Mouse (Mus musculus): ENCODE measurements at regions not wholly inside any gene's neighbourhood (a gene's known extent, or its start where the extent isn't known, plus 50 kb on each side); places are given as distances from the start of the nearest gene placed in this dataset.

DNA sequence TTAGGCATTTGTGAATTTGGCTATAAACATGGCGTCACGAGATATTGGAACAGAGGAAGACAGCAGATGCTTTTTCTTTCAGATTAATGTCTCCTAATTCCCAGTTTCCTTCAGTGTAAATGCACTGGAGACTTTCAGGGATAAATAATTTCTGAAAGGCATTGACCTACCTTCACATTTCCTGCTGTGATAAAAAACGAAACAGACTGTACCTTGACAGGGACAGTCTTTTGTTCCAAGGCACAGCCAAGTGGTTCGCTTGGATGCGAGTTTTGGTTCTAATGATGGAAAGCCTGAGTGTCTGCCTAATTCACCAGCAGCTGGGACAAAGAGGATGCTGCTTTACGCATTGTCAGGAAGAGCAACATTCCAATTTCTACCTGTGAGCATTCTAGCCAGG is 485.8 kb downstream of the Epha4 start:
- Histone ChIP-seq H3K36me3 (no peaks in the 10 kb centered on the region), H3K4me1 (no peaks in the 10 kb centered on the region), H3K4me3 (replicated peaks) (no peak overlapping the region), H3K27ac (replicated peaks) (no peak overlapping the region), H3K4me2 (replicated peaks) (no peak overlapping the region), H3K9me3 (replicated peaks) (no peaks in the 10 kb centered on the region), H3K9ac (no peak overlapping the region), H3K27me3 (no peaks in the 10 kb centered on the region)
- ATAC-seq (ENCODE audit: insufficient number of reproducible peaks, low FRiP score, low TSS enrichment, low read depth) = no peak
- 85% methylated on average over 6 of the region's 6 CpGs for WGBS

DNA sequence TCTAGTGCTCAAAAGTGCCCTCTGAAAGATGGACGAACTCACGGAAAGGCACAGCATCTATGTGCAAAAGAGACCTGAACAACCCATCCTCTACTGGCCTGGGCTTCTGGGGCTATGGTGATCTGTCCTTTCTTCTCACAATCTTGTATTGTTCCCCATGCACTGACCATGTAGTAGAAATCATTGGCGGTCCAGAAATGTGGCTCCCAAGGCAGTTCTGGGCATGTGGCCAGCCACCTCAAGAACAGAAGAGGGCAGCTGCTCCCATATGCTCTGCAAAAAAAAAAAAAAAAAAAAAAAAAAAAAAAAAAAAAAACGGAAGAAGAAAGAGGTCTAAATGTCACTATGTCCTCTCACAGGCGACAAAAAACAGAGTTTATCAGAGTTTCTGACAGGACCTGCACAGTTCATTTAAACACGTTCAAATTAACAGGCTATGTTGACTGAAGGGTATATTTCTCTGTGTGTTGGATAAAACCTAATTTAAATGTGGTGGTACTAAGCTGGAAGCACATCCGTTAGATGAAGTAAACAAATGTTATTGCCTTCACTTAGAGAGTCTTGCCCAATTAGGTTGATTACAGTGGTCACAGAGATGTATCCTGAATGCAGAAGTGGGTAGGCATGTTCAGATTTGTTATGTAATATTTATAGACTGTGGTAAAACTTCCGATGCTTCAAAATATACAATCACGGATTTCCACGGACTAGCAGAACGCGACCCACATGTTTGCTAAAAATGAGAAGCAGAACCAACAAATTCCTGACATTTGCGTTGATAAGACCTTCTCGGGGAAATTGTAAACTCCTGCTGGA is 470.9 kb downstream of the Epha4 start:
- 51% methylated on average over 14 of the region's 14 CpGs for WGBS
- H3K9me3 ChIP-seq (replicated peaks) = no peaks in the 10 kb centered on the region
- H3K27me3 ChIP-seq = no peaks in the 10 kb centered on the region
- no peak for ATAC-seq (ENCODE audit: insufficient number of reproducible peaks, low FRiP score, low TSS enrichment, low read depth)
- H3K4me3 ChIP-seq (replicated peaks) = no peak overlapping the region
- no peaks in the 10 kb centered on the region for H3K36me3 ChIP-seq
- no peak overlapping the region for H3K9ac ChIP-seq
- no peaks in the 10 kb centered on the region for H3K4me1 ChIP-seq
- no peak overlapping the region for H3K27ac ChIP-seq (replicated peaks)
- H3K4me2 ChIP-seq (replicated peaks) = no peak overlapping the region

DNA sequence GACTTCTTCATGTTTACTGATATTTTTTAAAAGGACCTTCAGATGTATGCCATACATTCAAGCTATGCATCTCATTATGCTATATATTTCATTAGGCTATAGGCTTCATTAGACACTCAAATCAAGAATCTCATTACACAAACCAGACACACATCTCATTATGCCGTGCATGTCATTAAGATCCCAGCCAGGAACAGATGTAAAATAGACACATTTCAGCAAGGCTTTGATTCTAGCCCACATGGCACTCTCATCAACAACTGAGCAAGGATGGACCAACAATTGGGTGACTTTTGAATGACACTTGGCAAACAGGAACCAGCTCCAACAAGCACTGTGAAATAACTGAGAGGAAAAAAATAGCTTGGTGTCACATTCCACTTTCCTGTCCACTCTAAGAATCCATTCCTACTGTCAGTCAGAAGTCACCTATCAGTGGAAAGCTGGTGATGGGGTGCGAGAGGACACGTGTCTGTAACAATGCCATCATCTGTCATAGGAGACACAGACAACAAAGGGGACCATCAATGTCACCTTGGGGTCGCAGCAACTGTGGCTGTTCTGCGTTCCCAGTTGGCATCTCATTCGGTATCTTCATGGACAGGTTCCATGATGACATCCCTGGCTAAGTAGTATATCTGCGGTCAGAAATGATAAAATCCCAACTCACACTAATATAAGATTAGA is 466.0 kb downstream of the Epha4 start:
- no peaks in the 10 kb centered on the region for H3K27me3 ChIP-seq
- H3K4me2 ChIP-seq (replicated peaks) = no peak overlapping the region
- H3K9ac ChIP-seq = no peak overlapping the region
- no peak overlapping the region for H3K27ac ChIP-seq (replicated peaks)
- WGBS = 87% methylated on average over 7 of the region's 7 CpGs
- H3K36me3 ChIP-seq = no peaks in the 10 kb centered on the region
- no peak for ATAC-seq (ENCODE audit: insufficient number of reproducible peaks, low FRiP score, low TSS enrichment, low read depth)
- H3K4me1 ChIP-seq = no peaks in the 10 kb centered on the region
- no peaks in the 10 kb centered on the region for H3K9me3 ChIP-seq (replicated peaks)
- H3K4me3 ChIP-seq (replicated peaks) = no peak overlapping the region

DNA sequence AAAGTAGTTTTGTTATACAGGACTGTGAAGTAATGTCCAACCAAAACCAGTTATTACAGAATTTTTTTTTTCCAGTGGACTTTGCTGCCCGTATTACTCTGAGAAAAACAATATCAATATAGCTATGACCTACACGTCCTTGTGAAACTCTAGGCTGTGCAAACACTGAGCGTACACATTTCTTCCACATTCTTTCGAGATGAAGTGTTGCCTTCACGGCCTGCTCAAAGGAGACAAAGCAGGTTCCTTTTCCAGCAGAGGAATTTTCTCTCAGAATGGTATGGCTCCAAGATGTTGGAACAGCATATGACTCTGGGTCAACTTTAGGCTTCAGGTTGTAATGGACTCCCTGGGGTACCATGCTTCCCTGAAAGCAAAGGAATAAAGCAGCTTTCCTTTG is 463.6 kb downstream of the Epha4 start:
- Histone ChIP-seq H3K27ac (replicated peaks) (no peak overlapping the region), H3K27me3 (no peaks in the 10 kb centered on the region), H3K4me3 (replicated peaks) (no peak overlapping the region), H3K4me2 (replicated peaks) (no peak overlapping the region), H3K36me3 (no peaks in the 10 kb centered on the region), H3K4me1 (no peaks in the 10 kb centered on the region), H3K9me3 (replicated peaks) (no peaks in the 10 kb centered on the region), H3K9ac (no peak overlapping the region)
- WGBS = 62% methylated on average over 5 of the region's 5 CpGs
- no peak for ATAC-seq (ENCODE audit: insufficient number of reproducible peaks, low FRiP score, low TSS enrichment, low read depth)

DNA sequence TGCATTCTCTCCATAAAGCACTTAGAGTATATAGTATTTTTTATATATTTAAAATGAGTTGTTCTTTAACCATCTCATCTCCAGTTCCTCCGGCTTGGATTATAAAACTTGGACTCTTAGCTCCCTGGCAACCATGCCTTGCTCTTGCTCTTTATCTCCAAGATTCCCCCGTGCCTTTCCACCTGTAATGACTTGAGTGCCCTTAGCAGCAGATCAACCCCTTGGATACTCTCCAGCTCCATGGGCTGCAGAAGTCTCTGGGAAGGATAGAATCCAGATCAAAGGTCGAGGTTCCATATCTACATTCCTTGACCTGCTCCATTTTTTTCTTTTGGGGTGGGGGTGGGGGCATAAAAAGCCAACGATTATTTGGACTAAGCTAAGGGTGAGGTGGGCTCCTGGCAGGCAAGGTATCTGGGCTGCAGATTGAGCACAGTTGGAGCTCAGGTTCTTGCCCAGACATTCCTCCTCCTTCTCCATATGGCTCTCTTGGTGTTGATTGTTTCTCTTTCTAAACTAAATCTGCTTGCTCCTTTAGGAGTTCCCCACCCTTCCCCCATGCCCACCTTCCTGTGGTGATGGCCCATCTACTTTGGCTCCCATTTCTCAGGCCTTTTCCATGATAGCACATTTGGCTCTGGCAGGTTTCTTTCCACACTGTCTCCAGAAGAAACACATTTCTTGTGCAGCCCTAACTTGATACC is 460.9 kb downstream of the Epha4 start:
- WGBS = 72% methylated on average over 4 of the region's 4 CpGs
- Histone ChIP-seq H3K4me1 (no peaks in the 10 kb centered on the region), H3K27me3 (no peaks in the 10 kb centered on the region), H3K4me2 (replicated peaks) (no peak overlapping the region), H3K4me3 (replicated peaks) (no peak overlapping the region), H3K9ac (no peak overlapping the region), H3K27ac (replicated peaks) (no peak overlapping the region), H3K36me3 (no peaks in the 10 kb centered on the region), H3K9me3 (replicated peaks) (no peaks in the 10 kb centered on the region)
- ATAC-seq (ENCODE audit: insufficient number of reproducible peaks, low FRiP score, low TSS enrichment, low read depth) = no peak

DNA sequence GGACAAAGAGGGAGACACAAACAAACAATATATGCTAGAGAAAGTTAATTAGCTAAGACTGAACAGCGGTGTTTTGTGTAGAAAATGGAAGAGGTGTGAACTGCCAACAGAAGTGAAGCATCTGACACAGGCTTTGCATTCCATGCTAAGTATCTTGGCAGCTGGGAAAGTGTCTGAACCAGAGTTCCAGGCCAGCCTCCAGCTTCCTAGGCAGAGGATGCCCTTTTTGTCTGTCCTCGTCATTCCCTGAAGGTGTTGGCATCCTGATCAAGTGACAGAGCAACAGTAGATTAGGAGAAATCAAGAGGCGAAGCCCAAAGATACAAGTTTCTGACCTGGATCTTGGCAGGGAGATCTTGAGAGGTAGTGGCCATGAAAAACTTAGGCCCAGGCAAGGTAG is 452.4 kb downstream of the Epha4 start:
- no peaks in the 10 kb centered on the region for H3K27me3 ChIP-seq
- H3K9me3 ChIP-seq (replicated peaks) = no peaks in the 10 kb centered on the region
- H3K4me2 ChIP-seq (replicated peaks) = no peak overlapping the region
- no peak overlapping the region for H3K4me3 ChIP-seq (replicated peaks)
- H3K36me3 ChIP-seq = no peaks in the 10 kb centered on the region
- H3K4me1 ChIP-seq = no peaks in the 10 kb centered on the region
- 85% methylated on average over 3 of the region's 3 CpGs for WGBS
- ATAC-seq (ENCODE audit: insufficient number of reproducible peaks, low FRiP score, low TSS enrichment, low read depth) = no peak
- H3K27ac ChIP-seq (replicated peaks) = no peak overlapping the region
- H3K9ac ChIP-seq = no peak overlapping the region

DNA sequence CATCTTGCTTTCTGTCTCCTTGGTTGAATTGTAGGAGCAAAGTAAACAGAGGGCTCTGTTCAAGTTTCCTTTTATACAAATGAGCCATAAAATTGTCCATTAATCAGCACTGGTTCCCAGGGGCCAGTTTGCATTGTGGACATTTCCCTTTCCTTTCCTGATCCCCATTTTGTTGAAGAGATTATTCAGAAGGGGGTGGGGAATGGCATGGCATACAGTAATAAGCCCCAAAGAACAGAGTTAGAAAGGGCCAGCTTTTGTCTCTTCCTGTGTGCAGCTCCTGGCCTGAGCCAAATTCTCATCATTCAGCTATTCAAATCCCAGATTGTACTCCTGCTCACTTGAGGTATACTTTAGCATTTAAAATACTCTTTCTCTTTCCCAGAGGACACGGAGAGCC is 441.8 kb downstream of the Epha4 start:
- Histone ChIP-seq H3K4me1 (no peaks in the 10 kb centered on the region; the same call in 1 of the 2 replicates), H3K27me3 (no peaks in the 10 kb centered on the region), H3K36me3 (no peaks in the 10 kb centered on the region), H3K9me3 (replicated peaks) (no peaks in the 10 kb centered on the region), H3K4me2 (replicated peaks) (no peak overlapping the region), H3K9ac (no peak overlapping the region), H3K27ac (replicated peaks) (no peak overlapping the region), H3K4me3 (replicated peaks) (no peak overlapping the region)
- 70% methylated on average over 1 of the region's 1 CpGs for WGBS
- ATAC-seq (ENCODE audit: insufficient number of reproducible peaks, low FRiP score, low TSS enrichment, low read depth) = no peak

DNA sequence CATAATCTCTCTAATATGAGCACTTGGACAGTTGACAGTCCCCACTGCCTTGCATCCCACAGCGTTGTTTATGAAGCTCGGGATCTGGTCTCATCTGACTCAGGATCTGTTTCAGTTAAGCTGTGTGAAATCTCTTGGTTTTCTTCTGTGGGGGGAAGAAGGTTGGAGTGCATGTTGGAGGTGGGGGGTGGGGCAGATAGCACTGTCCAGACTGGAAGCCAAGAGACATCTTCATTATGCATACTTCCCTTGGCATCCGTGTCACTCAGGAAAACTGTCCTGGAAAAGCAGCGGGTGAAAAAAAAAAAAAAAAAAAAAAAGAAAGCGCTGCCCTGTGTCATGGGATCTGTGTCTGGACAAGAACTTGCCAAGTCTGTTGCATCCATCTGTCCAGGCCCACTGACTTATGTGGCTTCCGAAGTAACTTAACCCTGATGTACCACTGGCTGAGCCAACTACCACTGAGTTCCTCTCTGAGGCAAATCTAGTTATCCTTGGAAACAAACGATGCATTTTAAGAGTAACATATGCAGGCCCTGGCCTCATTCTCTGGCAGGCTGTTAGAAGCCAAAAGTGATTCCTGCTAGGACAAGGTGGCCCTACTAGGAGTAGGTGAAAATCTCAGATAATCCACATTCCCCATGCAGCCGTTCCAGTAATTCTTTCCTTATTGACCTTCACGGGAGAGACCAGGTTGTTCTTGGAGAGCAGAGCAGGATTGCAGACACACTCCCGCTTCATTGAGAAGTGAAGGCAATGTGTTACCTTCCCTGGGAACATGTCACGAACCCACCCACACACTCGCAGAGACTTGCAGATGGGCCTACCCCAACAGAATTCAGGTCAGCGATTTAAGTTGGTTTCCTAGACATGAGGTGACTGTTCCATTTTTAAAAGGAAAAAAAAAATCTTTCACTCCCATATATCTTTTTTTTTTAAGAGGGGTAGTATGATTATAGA is 439.7 kb downstream of the Epha4 start:
- Histone ChIP-seq H3K4me2 (replicated peaks) (no peak overlapping the region), H3K27me3 (no peaks in the 10 kb centered on the region), H3K9ac (no peak overlapping the region), H3K36me3 (no peaks in the 10 kb centered on the region), H3K4me3 (replicated peaks) (no peak overlapping the region), H3K9me3 (replicated peaks) (no peaks in the 10 kb centered on the region), H3K27ac (replicated peaks) (no peak overlapping the region), H3K4me1 (no peaks in the 10 kb centered on the region; the same call in 1 of the 2 replicates)
- WGBS = 60% methylated on average over 13 of the region's 13 CpGs
- ATAC-seq (ENCODE audit: insufficient number of reproducible peaks, low FRiP score, low TSS enrichment, low read depth) = no peak

DNA sequence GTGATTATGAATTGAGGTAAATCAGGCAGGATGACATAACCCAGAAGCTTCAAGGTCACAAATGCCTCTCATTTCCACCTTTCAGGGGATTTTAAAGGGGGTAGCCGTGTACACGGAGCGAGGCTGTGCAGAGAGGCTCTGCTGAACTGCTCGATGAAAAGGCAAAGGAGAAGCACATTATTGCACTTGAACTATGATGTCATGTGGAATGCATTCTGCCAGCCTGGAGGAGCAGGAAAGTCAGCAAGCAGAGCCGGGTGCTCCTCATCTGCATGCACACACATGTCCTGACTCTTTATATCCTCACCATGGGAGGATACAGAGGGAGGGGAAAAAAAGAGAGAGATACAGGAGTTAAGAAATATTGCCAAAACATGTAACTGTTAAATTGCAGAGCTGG is 434.1 kb downstream of the Epha4 start:
- 0 out of 2 replicates have a peak overlapping the region, but pooled peaks have one; percentile 17 for H3K27ac ChIP-seq (replicated peaks)
- ATAC-seq (ENCODE audit: insufficient number of reproducible peaks, low FRiP score, low TSS enrichment, low read depth) = no peak
- WGBS = 26% methylated on average over 5 of the region's 5 CpGs
- no peak overlapping the region for H3K4me2 ChIP-seq (replicated peaks)
- no peak overlapping the region for H3K9ac ChIP-seq
- H3K9me3 ChIP-seq (replicated peaks) = no peaks in the 10 kb centered on the region
- H3K36me3 ChIP-seq = no peaks in the 10 kb centered on the region
- no peaks in the 10 kb centered on the region for H3K27me3 ChIP-seq
- peaks cover 11% of the 10 kb centered on the region; the same call in 1 of the 2 replicates for H3K4me1 ChIP-seq
- H3K4me3 ChIP-seq (replicated peaks) = no peak overlapping the region

DNA sequence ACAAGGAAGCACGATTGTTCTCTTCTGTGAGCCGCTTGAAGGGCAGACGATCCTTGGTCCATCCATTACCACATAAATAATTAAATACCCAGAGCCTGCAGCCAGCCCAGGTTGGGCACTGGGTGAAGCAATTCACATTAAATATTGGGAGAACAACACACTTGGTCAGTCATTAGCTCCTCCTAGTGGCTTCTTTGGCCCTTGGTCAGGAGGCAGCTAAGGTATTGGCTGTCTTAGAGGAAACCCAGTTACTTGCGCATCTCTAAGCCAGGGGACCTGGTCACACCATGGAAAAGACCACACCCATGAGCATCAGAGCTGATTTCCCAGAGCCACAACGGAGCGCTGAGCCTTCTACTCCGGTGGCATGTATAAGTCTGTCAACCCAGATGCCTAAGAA is 433.2 kb downstream of the Epha4 start:
- 63% methylated on average over 7 of the region's 7 CpGs for WGBS
- Histone ChIP-seq H3K4me3 (replicated peaks) (no peak overlapping the region), H3K27me3 (no peaks in the 10 kb centered on the region), H3K9ac (no peak overlapping the region), H3K27ac (replicated peaks) (0 out of 2 replicates have a peak overlapping the region, but pooled peaks have one; percentile 11), H3K36me3 (no peaks in the 10 kb centered on the region), H3K9me3 (replicated peaks) (no peaks in the 10 kb centered on the region), H3K4me1 (peaks cover 11% of the 10 kb centered on the region; the same call in 1 of the 2 replicates), H3K4me2 (replicated peaks) (no peak overlapping the region)
- ATAC-seq (ENCODE audit: insufficient number of reproducible peaks, low FRiP score, low TSS enrichment, low read depth) = no peak
